Mouse (Mus musculus) CH12.LX (cell line): ENCODE results near the gene Cish. TPM values are rescaled to one million over a fixed set of nuclear protein-coding genes. Genes with fewer than 3 reads are reported as not detected.

Source experiments
- DNase-seq: peaks from one replicate; pipeline ENCODE4 v3.0.0-alpha.2; 2013; ENCODE audit errors: extremely low read depth
- H3K27ac ChIP-seq: 2 replicates; pipeline ENCODE4 v1.5.1; 2012; ENCODE audit warnings: low read depth, mild to moderate bottlenecking, control low read depth, moderate library complexity; ENCODE audit not compliant: insufficient read depth
- H3K27me3 ChIP-seq: replicated peaks from 2 replicates; pipeline ENCODE3; 2012; ENCODE audit warnings: inconsistent platforms
- H3K36me3 ChIP-seq, 2 experiments: replicated peaks in 1 of 2; 2 replicates each; pipeline versions ENCODE3 to v1.6.1; 2012; ENCODE audit warnings: inconsistent platforms in 1 of 2, low read length in 1 of 2, mild to moderate bottlenecking in 1 of 2, mixed read lengths in 1 of 2, moderate library complexity in 1 of 2; ENCODE audit not compliant: control insufficient read depth in 1 of 2, insufficient read depth in 1 of 2
- H3K4me1 ChIP-seq, 2 experiments: 2 replicates each; pipeline ENCODE4 v1.6.1; 2012; ENCODE audit warnings: inconsistent platforms in 1 of 2, moderate library complexity in 1 of 2; ENCODE audit not compliant: insufficient read depth in 2 of 2, control insufficient read depth in 1 of 2
- H3K4me2 ChIP-seq: 2 replicates; pipeline ENCODE4 v1.6.1; 2012; ENCODE audit warnings: low read depth, mild to moderate bottlenecking, control low read depth; ENCODE audit not compliant: poor library complexity, insufficient read depth, severe bottlenecking
- H3K4me3 ChIP-seq, 3 experiments: fragments of 150-350 bp in 1 of 3; sonication (generic) in 1 of 3; replicated peaks in 1 of 3; 2 replicates each; pipeline versions ENCODE3 to v1.5.1; 2011 to 2012; ENCODE audit warnings: low read depth in 2 of 3, low read length in 2 of 3, mild to moderate bottlenecking in 2 of 3, moderate library complexity in 2 of 3, control low read depth in 1 of 3, improper control_type of control experiment in 1 of 3, inconsistent platforms in 1 of 3, mixed read lengths in 1 of 3; ENCODE audit not compliant: poor library complexity in 1 of 3
- H3K79me2 ChIP-seq: replicated peaks from 2 replicates; pipeline ENCODE4 v1.6.1; 2012; ENCODE audit warnings: mild to moderate bottlenecking, moderate library complexity; ENCODE audit not compliant: control insufficient read depth, poor library complexity, insufficient read depth, severe bottlenecking; ENCODE audit errors: extremely low read depth
- H3K9ac ChIP-seq: 2 replicates; pipeline ENCODE4 v1.6.1; 2012; ENCODE audit warnings: low read depth, mild to moderate bottlenecking, control low read depth, moderate library complexity; ENCODE audit not compliant: insufficient read depth
- H3K9me3 ChIP-seq: replicated peaks from 2 replicates; pipeline ENCODE3; 2012; ENCODE audit warnings: low read length, inconsistent platforms, mixed read lengths
- BHLHE40 ChIP-seq: IDR thresholded peaks from 2 replicates; pipeline ENCODE4 v1.6.1; 2011; ENCODE audit warnings: mild to moderate bottlenecking, low read depth, low read length, improper control_type of control experiment
- CHD1 ChIP-seq: IDR thresholded peaks from 2 replicates; pipeline ENCODE4 v1.6.1; 2012; ENCODE audit warnings: low read depth, low read length, improper control_type of control experiment, inconsistent platforms
- CHD2 ChIP-seq: IDR thresholded peaks from 2 replicates; pipeline ENCODE4 v1.6.1; 2011; ENCODE audit warnings: low read length, improper control_type of control experiment
- CTCF ChIP-seq, 2 experiments: IDR thresholded peaks in 1 of 2; conservative IDR thresholded peaks in 1 of 2; 2 replicates each; pipeline ENCODE4 v1.5.1; 2011 to 2012; ENCODE audit warnings: low read depth in 2 of 2, low read length in 2 of 2, improper control_type of control experiment in 1 of 2, inconsistent platforms in 1 of 2, mild to moderate bottlenecking in 1 of 2, moderate library complexity in 1 of 2
- E2F4 ChIP-seq: IDR thresholded peaks from 2 replicates; pipeline ENCODE4 v1.6.1; 2011; ENCODE audit warnings: low read depth, low read length, improper control_type of control experiment; ENCODE audit not compliant: insufficient replicate concordance
- ELF1 ChIP-seq: IDR thresholded peaks from 2 replicates; pipeline ENCODE4 v1.6.1; 2014; ENCODE audit warnings: low read depth, mild to moderate bottlenecking, inconsistent platforms, low read length, improper control_type of control experiment
- EP300 ChIP-seq: IDR thresholded peaks from 2 replicates; pipeline ENCODE4 v1.6.1; 2011; ENCODE audit warnings: low read length, improper control_type of control experiment
- ETS1 ChIP-seq: conservative IDR thresholded peaks from 2 replicates; pipeline ENCODE4 v1.6.1; 2012; ENCODE audit warnings: low read depth, mild to moderate bottlenecking, inconsistent platforms, low read length, improper control_type of control experiment, moderate library complexity
- GABPA ChIP-seq: IDR thresholded peaks from 2 replicates; pipeline ENCODE4 v1.6.1; 2012; ENCODE audit warnings: low read depth, low read length, improper control_type of control experiment, inconsistent platforms; ENCODE audit not compliant: insufficient replicate concordance
- HCFC1 ChIP-seq: IDR thresholded peaks from 2 replicates; pipeline ENCODE4 v1.6.1; 2012; ENCODE audit warnings: low read depth, mild to moderate bottlenecking, inconsistent platforms, low read length, improper control_type of control experiment
- IRF4 ChIP-seq: IDR thresholded peaks from 2 replicates; pipeline ENCODE4 v1.6.1; 2014; ENCODE audit warnings: low read depth, mild to moderate bottlenecking, inconsistent platforms, low read length, improper control_type of control experiment
- JUN ChIP-seq: IDR thresholded peaks from 2 replicates; pipeline ENCODE4 v1.6.1; 2011; ENCODE audit warnings: low read depth, mild to moderate bottlenecking, low read length, improper control_type of control experiment, moderate library complexity; ENCODE audit not compliant: insufficient read depth
- JUND ChIP-seq: conservative IDR thresholded peaks from 2 replicates; pipeline ENCODE4 v1.6.1; 2011; ENCODE audit warnings: low read depth, low read length, improper control_type of control experiment
- KAT2A ChIP-seq: IDR thresholded peaks from 2 replicates; pipeline ENCODE4 v1.6.1; 2012; ENCODE audit warnings: low read length, improper control_type of control experiment, inconsistent platforms; ENCODE audit not compliant: insufficient replicate concordance
- MAFK ChIP-seq: IDR thresholded peaks from 2 replicates; pipeline ENCODE4 v1.6.1; 2011; ENCODE audit warnings: low read length, improper control_type of control experiment; ENCODE audit not compliant: insufficient replicate concordance
- MAX ChIP-seq: IDR thresholded peaks from 2 replicates; pipeline ENCODE4 v1.6.1; 2011; ENCODE audit warnings: low read length, improper control_type of control experiment
- MAZ ChIP-seq: IDR thresholded peaks from 2 replicates; pipeline ENCODE4 v1.6.1; 2012; ENCODE audit warnings: low read depth, mild to moderate bottlenecking, inconsistent platforms, low read length, improper control_type of control experiment, moderate library complexity
- MEF2A ChIP-seq: IDR thresholded peaks from 2 replicates; pipeline ENCODE4 v1.6.1; 2014; ENCODE audit warnings: low read depth, mild to moderate bottlenecking, inconsistent platforms, low read length, improper control_type of control experiment, borderline replicate concordance
- MXI1 ChIP-seq: IDR thresholded peaks from 2 replicates; pipeline ENCODE4 v1.6.1; 2011; ENCODE audit warnings: mild to moderate bottlenecking, low read depth, low read length, improper control_type of control experiment
- MYC ChIP-seq: IDR thresholded peaks from 2 replicates; pipeline ENCODE4 v1.6.1; 2011; ENCODE audit warnings: low read depth, mild to moderate bottlenecking, improper control_type of control experiment, low read length
- NELFE ChIP-seq: IDR thresholded peaks from 2 replicates; pipeline ENCODE4 v1.6.1; 2011; ENCODE audit warnings: low read depth, low read length, improper control_type of control experiment
- NRF1 ChIP-seq: IDR thresholded peaks from 2 replicates; pipeline ENCODE4 v1.6.1; 2014; ENCODE audit warnings: low read depth, mild to moderate bottlenecking, inconsistent platforms, low read length, improper control_type of control experiment, moderate library complexity
- PAX5 ChIP-seq: IDR thresholded peaks from 2 replicates; pipeline ENCODE4 v1.6.1; 2012; ENCODE audit warnings: low read length, inconsistent platforms, mixed read lengths
- POLR2A ChIP-seq: IDR thresholded peaks from 2 replicates; pipeline ENCODE4 v1.6.1; 2011; ENCODE audit warnings: low read depth, mild to moderate bottlenecking, improper control_type of control experiment, low read length
- POLR2AphosphoS2 ChIP-seq: IDR thresholded peaks from 2 replicates; pipeline ENCODE4 v1.6.1; 2011; ENCODE audit warnings: low read depth, low read length, improper control_type of control experiment
- RAD21 ChIP-seq: IDR thresholded peaks from 2 replicates; pipeline ENCODE4 v1.6.1; 2011; ENCODE audit warnings: low read depth, mild to moderate bottlenecking, low read length, improper control_type of control experiment, moderate library complexity
- RCOR1 ChIP-seq: conservative IDR thresholded peaks from 2 replicates; pipeline ENCODE4 v1.6.1; 2012; ENCODE audit warnings: low read depth, mild to moderate bottlenecking, inconsistent platforms, low read length, improper control_type of control experiment
- SIN3A ChIP-seq: IDR thresholded peaks from 2 replicates; pipeline ENCODE4 v1.6.1; 2012; ENCODE audit warnings: low read length, improper control_type of control experiment, inconsistent platforms
- SMC3 ChIP-seq: IDR thresholded peaks from 2 replicates; pipeline ENCODE4 v1.6.1; 2011; ENCODE audit warnings: low read depth, low read length, improper control_type of control experiment
- TBP ChIP-seq: conservative IDR thresholded peaks from 2 replicates; pipeline ENCODE4 v1.6.1; 2011; ENCODE audit warnings: low read depth, low read length, improper control_type of control experiment
- TCF12 ChIP-seq: IDR thresholded peaks from 2 replicates; pipeline ENCODE4 v1.6.1; 2014; ENCODE audit warnings: low read depth, mild to moderate bottlenecking, inconsistent platforms, low read length, improper control_type of control experiment
- UBTF ChIP-seq: IDR thresholded peaks from 2 replicates; pipeline ENCODE4 v1.6.1; 2012; ENCODE audit warnings: low read depth, mild to moderate bottlenecking, inconsistent platforms, low read length, improper control_type of control experiment, moderate library complexity
- USF1 ChIP-seq: IDR thresholded peaks from 2 replicates; pipeline ENCODE4 v1.6.1; 2014; ENCODE audit warnings: low read depth, mild to moderate bottlenecking, inconsistent platforms, low read length, improper control_type of control experiment
- USF2 ChIP-seq: conservative IDR thresholded peaks from 2 replicates; pipeline ENCODE4 v1.6.1; 2011; ENCODE audit warnings: low read depth, low read length, improper control_type of control experiment
- ZC3H11A ChIP-seq: IDR thresholded peaks from 2 replicates; pipeline ENCODE4 v1.6.1; 2012; ENCODE audit warnings: low read depth, mild to moderate bottlenecking, inconsistent platforms, low read length, improper control_type of control experiment
- ZKSCAN1 ChIP-seq: IDR thresholded peaks from 2 replicates; pipeline ENCODE4 v1.6.1; 2012; ENCODE audit warnings: low read depth, inconsistent platforms, low read length, improper control_type of control experiment, borderline replicate concordance
- ZMIZ1 ChIP-seq: IDR thresholded peaks from 2 replicates; pipeline ENCODE4 v1.6.1; 2012; ENCODE audit warnings: low read depth, mild to moderate bottlenecking, inconsistent platforms, low read length, improper control_type of control experiment
- ZNF384 ChIP-seq: IDR thresholded peaks from 2 replicates; pipeline ENCODE4 v1.6.1; 2012; ENCODE audit warnings: low read depth, low read length, improper control_type of control experiment, inconsistent platforms
- dilution Hi-C: fragments of 300-500 bp; cut with MboI; formaldehyde crosslinking; loops from 2 replicates; pipeline ENCODE4 v1.14.3; 2020; ENCODE audit warnings: low sequenced_read_pairs; ENCODE audit not compliant: extremely low pct_unique_long_range_greater_than_20kb, extremely low pct_ligation_motif_present
- in situ Hi-C: fragments of 300-500 bp; cut with MboI; formaldehyde crosslinking; loops from 3 replicates; pipeline ENCODE4 v1.14.3; 2019; ENCODE audit warnings: low sequenced_read_pairs, low pct_ligation_motif_present, low pct_unique_long_range_greater_than_20kb, mixed read lengths
- polyA plus RNA-seq: library from polyadenylated mRNA; unstranded; fragments of >175 nt; gene quantifications from 2 replicates; pipeline ENCODE4 v1.2.1, GENCODE M21; 2012; ENCODE audit warnings: low read depth; ENCODE audit not compliant: insufficient read length
- total RNA-seq, 2 experiments: library from RNA; depleted of rRNA; stranded (reverse); fragments of 300-350 nt in 1 of 2; fragments of >200 nt in 1 of 2; gene quantifications; 2 replicates each; pipeline ENCODE4 v1.2.3; 2012 to 2014

The Cish gene
- total and polyA plus RNA-seq, 3 experiments, result 0.43 to 4.6 (median 3.5) TPM

DNA sequence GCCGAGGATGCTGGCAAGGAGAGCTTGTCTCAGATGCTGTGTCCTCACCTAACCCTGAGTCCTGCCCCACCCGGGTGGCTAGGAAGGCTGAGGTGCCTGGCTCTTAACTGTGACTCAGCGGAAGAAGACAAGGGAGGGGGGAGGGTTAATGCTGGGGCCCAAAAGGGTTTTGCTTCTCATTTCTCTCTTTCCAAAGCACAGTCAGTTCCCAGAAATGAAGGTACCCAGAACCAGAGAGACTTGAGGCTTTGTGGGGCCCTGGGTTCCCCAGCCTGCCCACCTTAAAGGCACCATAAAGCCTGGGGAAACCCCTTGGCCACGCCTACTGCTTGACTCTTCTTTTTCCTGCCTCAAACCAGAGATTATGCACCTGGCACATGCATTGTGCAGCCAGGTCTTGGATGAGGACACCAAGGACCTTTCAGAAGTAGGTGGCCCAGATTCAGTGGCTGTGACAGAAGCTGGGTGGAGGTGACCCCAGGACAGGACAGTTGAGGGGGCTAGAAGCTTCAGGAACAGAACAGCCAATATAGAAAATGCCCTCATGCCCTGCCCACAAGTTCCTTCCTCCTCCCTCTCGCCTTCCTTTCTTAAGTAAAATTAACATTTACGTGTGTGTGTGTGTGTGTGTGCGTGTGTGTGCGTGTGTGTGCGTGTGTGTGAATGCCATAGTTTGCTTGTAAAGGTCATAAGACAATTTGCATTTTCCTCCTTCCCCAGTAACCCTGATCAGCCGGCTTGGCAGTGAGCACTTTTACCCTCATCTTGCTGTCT, 17.2 kb downstream of the Cish start:
- no peaks in the 10 kb centered on the region for H3K27me3 ChIP-seq
- peak overlapping the region; percentile 99 for H3K27ac ChIP-seq
- TF ChIP-seq ZMIZ1 (peak; percentile 84; the same call in 1 of the 2 replicates), HCFC1 (peak; percentile 63), IRF4 (peak; percentile 95), RAD21 (peak; percentile 16), E2F4 (0 out of 2 replicates have a peak, but pooled peaks have one; percentile 40), CHD2 (peak; percentile 93), NRF1 (no peak; the same call in none of the 2 replicates), MAFK (peak; percentile 92), POLR2A (peak; percentile 68), CTCF (conservative IDR thresholded peaks at IDR 0.05 in 1 of 2, IDR thresholded peaks at IDR 0.05 in 1 of 2; ENCODE audit: low read depth in 2 of 2, low read length in 2 of 2) (no peak), UBTF (no peak), POLR2AphosphoS2 (no peak), ZKSCAN1 (no peak), ETS1 (peak; percentile 96), CHD1 (no peak), SIN3A (peak; percentile 96), KAT2A (peak; percentile 68; the same call in 1 of the 2 replicates), MAZ (peak; percentile 98), EP300 (peak; percentile 96), PAX5 (no peak), MAX (peak; percentile 82), JUN (peak; percentile 72), SMC3 (peak; percentile 44; the same call in 1 of the 2 replicates), MYC (peak; percentile 67), NELFE (peak; percentile 75), RCOR1 (peak; percentile 93), MEF2A (peak; percentile 92), MXI1 (peak; percentile 40), GABPA (peak; percentile 17; the same call in 1 of the 2 replicates), ELF1 (peak; percentile 74), USF2 (no peak), ZC3H11A (no peak), TCF12 (peak; percentile 94), BHLHE40 (peak; percentile 91), JUND (peak; percentile 69), USF1 (no peak), ZNF384 (peak; percentile 60), TBP (peak; percentile 82)
- H3K4me1 ChIP-seq, result peaks cover 38 to 86% of the 10 kb centered on the region in 2 experiments
- no peaks in the 10 kb centered on the region for H3K9me3 ChIP-seq
- peak overlapping the region in 2 of 3 experiments; percentile 42 to 44 for H3K4me3 ChIP-seq
- H3K79me2 ChIP-seq, result no peaks in the 10 kb centered on the region
- dilution Hi-C loops, result no loop called here
- in situ Hi-C loops, result no loop called here
- DNase-seq, result peak; percentile 94
- H3K9ac ChIP-seq, result peak overlapping the region; percentile 68
- H3K36me3 ChIP-seq, result no peaks in the 10 kb centered on the region
- H3K4me2 ChIP-seq, result peak overlapping the region; percentile 78
